Mouse (Mus musculus): Measurements from ENCODE around the gene Slc44a4.
"Not testable (repeated sequence)": the region's sequence is repeated elsewhere in the genome, so short reads cannot be mapped to it uniquely, and the experiment has no call there.

Slc44a4 gene

GRCm38 (mm10) chr17:34962841-34963240 is 48.6 kb downstream of the Slc44a4 start:
- DNase-seq = no peak

GRCm38 (mm10) chr17:34964640-34965049 is 50.4 kb downstream of the Slc44a4 start:
- no peak for DNase-seq

GRCm38 (mm10) chr17:34965627-34966026 is 51.4 kb downstream of the Slc44a4 start:
- DNase-seq = no peak

- DNase-seq = not testable (repeated sequence)
Measured at GRCm38 (mm10) chr17:34969822-34970221, 55.6 kb downstream of the Slc44a4 start, which contains the start of gene Gm20481. Gm20481 (plus strand) TSS chr17:34969912.

GRCm38 (mm10) chr17:34970850-34971249 is 56.6 kb downstream of the Slc44a4 start:
- not testable (repeated sequence) for DNase-seq

GRCm38 (mm10) chr17:34971694-34972068 is 57.4 kb downstream of the Slc44a4 start:
- not testable (repeated sequence) for DNase-seq

- DNase-seq = peak; percentile 82
Measured at GRCm38 (mm10) chr17:34972069-34972749, 57.9 kb downstream of the Slc44a4 start, which contains the start of the genes Hspa1a and Hspa1l. Hspa1a (minus strand) TSS chr17:34972156. Hspa1l (plus strand) TSS chr17:34972703.

GRCm38 (mm10) chr17:34975581-34976492 is 61.6 kb downstream of the Slc44a4 start:
- no peak for DNase-seq

GRCm38 (mm10) chr17:34977000-34977399 is 62.7 kb downstream of the Slc44a4 start:
- DNase-seq = no peak

GRCm38 (mm10) chr17:34978239-34978638 is 64.0 kb downstream of the Slc44a4 start:
- no peak for DNase-seq

GRCm38 (mm10) chr17:34979631-34980030 is 65.4 kb downstream of the Slc44a4 start:
- DNase-seq = no peak
